Mouse (Mus musculus) cerebellum, adult 18-20 months (tissue): ENCODE data around the gene Plcl2.
A peak's percentile ranks its signal among the peaks of the same experiment; 100 is the strongest.
"Not testable (repeated sequence)": the region's sequence is repeated elsewhere in the genome, so short reads cannot be mapped to it uniquely, and the experiment has no call there.

Source experiments
- DNase-seq, 2 experiments: peaks; one replicate each; pipeline ENCODE4 v3.0.0; 2021

Gene Plcl2

GRCm38 (mm10) chr17:50537786-50538185 is 28.6 kb downstream of the Plcl2 start:
- DNase-seq, result no peak

- no peak for DNase-seq
Measured at GRCm38 (mm10) chr17:50544860-50545259, 35.7 kb downstream of the Plcl2 start.

GRCm38 (mm10) chr17:50545274-50545673 is 36.1 kb downstream of the Plcl2 start:
- peak; percentile 50 to 63 for DNase-seq

- DNase-seq, result no peak
Measured at GRCm38 (mm10) chr17:50552130-50552529, 42.9 kb downstream of the Plcl2 start.

GRCm38 (mm10) chr17:50557566-50558238 is 48.5 kb downstream of the Plcl2 start:
- no peak for DNase-seq

- no peak for DNase-seq
Measured at GRCm38 (mm10) chr17:50558239-50558625, 49.0 kb downstream of the Plcl2 start.

- DNase-seq, result no peak
Measured at GRCm38 (mm10) chr17:50565376-50566123, 56.3 kb downstream of the Plcl2 start.

- DNase-seq, result no peak
Measured at GRCm38 (mm10) chr17:50568846-50569245, 59.6 kb downstream of the Plcl2 start.

GRCm38 (mm10) chr17:50570228-50570627 is 61.0 kb downstream of the Plcl2 start:
- DNase-seq, result not testable (repeated sequence)

- no peak for DNase-seq
Measured at GRCm38 (mm10) chr17:50570681-50571398, 61.6 kb downstream of the Plcl2 start.

GRCm38 (mm10) chr17:50574161-50574560 is 65.0 kb downstream of the Plcl2 start:
- peak in 1 of 2 experiments; percentile 41 for DNase-seq

- DNase-seq, result no peak
Measured at GRCm38 (mm10) chr17:50580416-50580815, 71.2 kb downstream of the Plcl2 start.

- DNase-seq, result peak; percentile 83 to 90
Measured at GRCm38 (mm10) chr17:50586834-50587233, 77.6 kb downstream of the Plcl2 start.

GRCm38 (mm10) chr17:50587941-50588340 is 78.7 kb downstream of the Plcl2 start:
- no peak for DNase-seq

GRCm38 (mm10) chr17:50600178-50600577 is 91.0 kb downstream of the Plcl2 start:
- DNase-seq, result no peak

- no peak for DNase-seq
Measured at GRCm38 (mm10) chr17:50600696-50601095, 91.5 kb downstream of the Plcl2 start.

GRCm38 (mm10) chr17:50606890-50607289 is 97.7 kb downstream of the Plcl2 start:
- no peak for DNase-seq

- no peak for DNase-seq
Measured at GRCm38 (mm10) chr17:50609908-50610307, 100.7 kb downstream of the Plcl2 start.

GRCm38 (mm10) chr17:50620794-50621537 is 111.8 kb downstream of the Plcl2 start:
- DNase-seq, result no peak

GRCm38 (mm10) chr17:50621996-50622395 is 112.8 kb downstream of the Plcl2 start:
- no peak for DNase-seq

GRCm38 (mm10) chr17:50625584-50625983 is 116.4 kb downstream of the Plcl2 start:
- DNase-seq, result no peak

GRCm38 (mm10) chr17:50627658-50628057 is 118.5 kb downstream of the Plcl2 start:
- no peak for DNase-seq

GRCm38 (mm10) chr17:50628716-50629115 is 119.5 kb downstream of the Plcl2 start:
- no peak for DNase-seq
